Mouse (Mus musculus): ENCODE results near the gene Cd164. TPM values are rescaled to one million over a fixed set of nuclear protein-coding genes. Genes with fewer than 3 reads are reported as not detected.
"Not testable (repeated sequence)": the region's sequence is repeated elsewhere in the genome, so short reads cannot be mapped to it uniquely, and the experiment has no call there.

Cd164 gene
- polyA plus RNA-seq, 1 experiment from 2014 or later = 44.7 TPM

DNA sequence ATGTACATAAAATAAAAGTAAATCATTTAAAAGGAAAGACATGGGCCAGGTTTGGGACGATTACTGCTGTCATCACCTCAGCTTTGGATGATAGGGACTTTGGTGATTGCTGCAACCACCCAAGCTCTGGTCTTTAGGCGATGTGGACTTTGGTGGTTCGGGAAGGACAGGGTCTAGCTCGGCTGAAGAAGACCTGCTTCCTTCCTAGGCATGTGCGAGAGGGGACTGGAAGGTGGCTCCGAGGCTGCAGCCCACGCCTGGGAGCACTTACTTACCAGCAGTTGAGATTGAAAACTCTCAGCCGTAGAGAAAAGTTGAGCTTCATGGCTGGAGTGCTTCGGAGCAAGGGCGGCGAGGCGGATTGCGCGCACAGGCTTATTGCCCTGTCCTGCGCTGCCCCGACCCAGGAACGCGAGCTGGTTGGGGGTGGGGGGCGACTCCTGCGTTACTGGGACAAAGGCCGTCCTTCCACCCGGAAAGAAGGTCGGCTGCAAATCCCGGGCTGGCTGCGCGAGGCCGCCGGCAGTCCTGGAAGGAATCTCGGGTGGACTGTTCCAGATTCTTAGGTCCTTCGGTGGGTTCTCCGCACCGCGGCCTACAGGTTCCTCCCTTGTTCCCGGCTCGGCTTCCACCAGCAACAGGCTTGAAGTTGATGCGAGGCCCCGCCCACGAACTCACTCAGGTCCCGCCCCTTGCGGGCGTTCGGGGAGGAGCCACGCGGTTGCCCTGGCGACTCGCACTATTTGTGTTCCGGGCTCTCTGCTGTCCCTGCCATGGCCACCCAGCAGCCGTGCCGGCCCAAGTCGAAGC lies 29.3 kb upstream of the Cd164 start, which contains the start of the genes Smpd2 and Ppil6:
TSS of gene Smpd2 (minus strand) at position 662 of the 810 bp plus-strand sequence.
TSS of gene Ppil6 (plus strand) at position 732 of the 810 bp plus-strand sequence.
- 0 out of 2 replicates have a peak, but pooled peaks cover 3% of the 10 kb centered on the region for H3K27me3 ChIP-seq (ENCODE audit: control insufficient read depth, insufficient read depth, low read depth, low read length)
- H3K4me3 ChIP-seq (ENCODE audit: low read depth, low read length) = peak within 1 kb of the TSS; percentile 78
- no peaks in the 10 kb centered on the region for H3K9me3 ChIP-seq (replicated peaks; ENCODE audit: control insufficient read depth, low read length, poor library complexity, severe bottlenecking)
- H3K4me1 ChIP-seq (ENCODE audit: control insufficient read depth, insufficient read depth, low read length) = peaks cover 14% of the 10 kb centered on the region
- ATAC-seq = peak; percentile 95
- WGBS = under 1% methylated on average over 50 of the region's 50 CpGs
- H3K27ac ChIP-seq (ENCODE audit: low read length) = peak within 1 kb of the TSS; percentile 47
- peak within 1 kb of the TSS; percentile 96 for H3K4me2 ChIP-seq (ENCODE audit: low read length)
- H3K9ac ChIP-seq (ENCODE audit: low read depth, low read length) = peak within 1 kb of the TSS; percentile 76
- H3K36me3 ChIP-seq (ENCODE audit: control insufficient read depth, insufficient read depth, low read length) = no peaks in the 10 kb centered on the region

DNA sequence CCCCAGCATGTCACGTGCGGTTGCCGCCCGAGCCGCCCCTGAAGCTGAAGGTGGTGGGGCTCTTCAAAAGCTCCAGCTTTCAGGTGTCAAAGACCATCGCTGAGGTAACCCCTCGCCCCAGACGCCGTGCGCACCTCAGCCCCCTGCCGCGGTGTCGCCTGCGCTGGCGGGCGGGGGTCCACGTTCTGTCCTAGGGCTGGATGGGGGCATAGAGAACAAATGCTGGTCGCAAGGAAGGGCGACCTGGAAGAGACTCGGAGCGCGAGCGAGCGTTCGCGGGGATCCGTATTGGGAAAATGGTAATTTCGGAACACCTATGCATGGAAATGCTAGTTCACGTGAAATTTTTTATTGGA lies 28.7 kb upstream of the Cd164 start:
- WGBS = under 1% methylated on average over 29 of the region's 29 CpGs
- no peaks in the 10 kb centered on the region for H3K9me3 ChIP-seq (replicated peaks; ENCODE audit: control insufficient read depth, low read length, poor library complexity, severe bottlenecking)
- peak overlapping the region; percentile 96 for H3K4me2 ChIP-seq (ENCODE audit: low read length)
- H3K4me3 ChIP-seq (ENCODE audit: low read depth, low read length) = peak overlapping the region; percentile 78
- H3K9ac ChIP-seq (ENCODE audit: low read depth, low read length) = peak overlapping the region; percentile 76
- ATAC-seq = peak; percentile 65; the same call in 1 of the 2 replicates
- no peaks in the 10 kb centered on the region for H3K36me3 ChIP-seq (ENCODE audit: control insufficient read depth, insufficient read depth, low read length)
- 0 out of 2 replicates have a peak, but pooled peaks cover 3% of the 10 kb centered on the region for H3K27me3 ChIP-seq (ENCODE audit: control insufficient read depth, insufficient read depth, low read depth, low read length)
- H3K27ac ChIP-seq (ENCODE audit: low read length) = peak overlapping the region; percentile 47; the same call in 1 of the 2 replicates
- peaks cover 14% of the 10 kb centered on the region for H3K4me1 ChIP-seq (ENCODE audit: control insufficient read depth, insufficient read depth, low read length)

DNA sequence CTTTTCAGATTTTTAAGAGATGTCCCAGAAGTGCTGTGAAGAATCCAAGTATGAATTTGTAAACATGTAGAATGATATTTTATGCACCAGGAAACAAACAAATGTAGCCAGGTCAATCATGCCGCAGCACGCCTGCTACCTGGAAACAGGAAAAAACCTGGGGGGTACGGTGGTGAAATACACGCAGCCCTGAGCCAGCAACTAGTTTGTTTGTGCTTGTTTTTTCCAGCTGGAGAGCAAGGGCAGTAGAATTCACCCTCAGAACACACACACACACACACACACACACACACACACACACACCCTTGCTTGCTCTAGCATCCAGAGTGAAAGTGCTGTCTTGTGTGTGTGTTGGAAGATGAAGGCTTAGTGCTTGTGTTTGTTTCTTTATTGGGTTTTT lies 28.1 kb upstream of the Cd164 start:
- peak overlapping the region; percentile 78 for H3K4me3 ChIP-seq (ENCODE audit: low read depth, low read length)
- no peak overlapping the region for H3K9ac ChIP-seq (ENCODE audit: low read depth, low read length)
- no peak overlapping the region for H3K27ac ChIP-seq (ENCODE audit: low read length)
- WGBS = 38% methylated on average over 4 of the region's 4 CpGs
- peak overlapping the region; percentile 96 for H3K4me2 ChIP-seq (ENCODE audit: low read length)
- H3K27me3 ChIP-seq (ENCODE audit: control insufficient read depth, insufficient read depth, low read depth, low read length) = 0 out of 2 replicates have a peak, but pooled peaks cover 3% of the 10 kb centered on the region
- H3K36me3 ChIP-seq (ENCODE audit: control insufficient read depth, insufficient read depth, low read length) = no peaks in the 10 kb centered on the region
- no peaks in the 10 kb centered on the region for H3K9me3 ChIP-seq (replicated peaks; ENCODE audit: control insufficient read depth, low read length, poor library complexity, severe bottlenecking)
- no peak for ATAC-seq
- H3K4me1 ChIP-seq (ENCODE audit: control insufficient read depth, insufficient read depth, low read length) = peaks cover 14% of the 10 kb centered on the region

- H3K4me1 ChIP-seq (ENCODE audit: control insufficient read depth, insufficient read depth, low read length) = no peaks in the 10 kb centered on the region
- H3K36me3 ChIP-seq (ENCODE audit: control insufficient read depth, insufficient read depth, low read length) = no peaks in the 10 kb centered on the region
- no peak overlapping the region for H3K4me2 ChIP-seq (ENCODE audit: low read length)
- H3K9me3 ChIP-seq (replicated peaks; ENCODE audit: control insufficient read depth, low read length, poor library complexity, severe bottlenecking) = no peaks in the 10 kb centered on the region
- no peak overlapping the region for H3K4me3 ChIP-seq (ENCODE audit: low read depth, low read length)
- ATAC-seq = no peak
- H3K9ac ChIP-seq (ENCODE audit: low read depth, low read length) = no peak overlapping the region
- 59% methylated on average over 4 of the region's 4 CpGs for WGBS
- H3K27ac ChIP-seq (ENCODE audit: low read length) = no peak overlapping the region
- no peaks in the 10 kb centered on the region for H3K27me3 ChIP-seq (ENCODE audit: control insufficient read depth, insufficient read depth, low read depth, low read length)
Measured at GRCm38 (mm10) chr10:41500941-41501340, 18.3 kb upstream of the Cd164 start.

DNA sequence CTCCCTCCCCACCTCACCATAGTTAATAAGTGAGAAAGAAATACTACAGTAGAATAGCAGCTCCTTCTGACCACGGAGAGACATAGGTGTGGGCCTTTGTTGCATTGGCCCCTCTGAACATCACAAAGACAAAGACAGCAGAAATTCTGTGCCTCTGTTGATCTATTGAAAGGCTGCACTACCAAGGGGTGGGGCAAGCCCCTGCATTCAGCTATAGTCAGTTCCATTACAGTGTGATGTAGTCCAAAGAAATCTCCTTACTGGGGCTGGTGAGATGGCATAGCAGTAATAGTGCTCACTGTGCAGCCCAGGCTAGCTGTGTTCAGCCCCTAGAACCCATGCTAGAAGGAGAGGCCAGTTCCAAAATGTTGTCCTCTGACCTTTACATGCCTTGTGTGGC lies 14.2 kb upstream of the Cd164 start:
- Histone ChIP-seq H3K4me1 (ENCODE audit: control insufficient read depth, insufficient read depth, low read length) (no peaks in the 10 kb centered on the region), H3K27me3 (ENCODE audit: control insufficient read depth, insufficient read depth, low read depth, low read length) (no peaks in the 10 kb centered on the region), H3K4me2 (ENCODE audit: low read length) (no peak overlapping the region), H3K27ac (ENCODE audit: low read length) (no peak overlapping the region), H3K36me3 (ENCODE audit: control insufficient read depth, insufficient read depth, low read length) (no peaks in the 10 kb centered on the region), H3K4me3 (ENCODE audit: low read depth, low read length) (no peak overlapping the region), H3K9ac (ENCODE audit: low read depth, low read length) (no peak overlapping the region), H3K9me3 (replicated peaks; ENCODE audit: control insufficient read depth, low read length, poor library complexity, severe bottlenecking) (no peaks in the 10 kb centered on the region)
- ATAC-seq = peak; percentile 28; the same call in 1 of the 2 replicates
- WGBS = 79% methylated on average over 1 of the region's 1 CpGs

DNA sequence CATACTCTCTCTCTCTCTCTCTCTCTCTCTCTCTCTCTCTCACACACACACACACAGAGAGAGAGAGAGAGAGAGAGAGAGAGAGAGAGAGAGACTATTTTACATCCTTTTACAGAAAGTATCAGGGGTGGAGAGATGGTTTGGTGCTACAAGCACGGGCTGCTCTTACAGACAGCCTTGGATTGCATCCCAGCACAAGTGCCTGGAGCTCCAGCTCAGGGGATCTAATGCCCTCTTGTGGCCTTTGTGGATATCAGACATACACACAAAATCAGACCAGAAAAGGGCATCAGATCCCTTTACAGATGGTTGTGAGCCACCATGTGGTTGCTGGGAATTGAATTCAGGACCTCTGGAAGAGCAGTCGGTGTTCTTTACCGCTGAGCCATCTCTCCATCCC lies 13.8 kb upstream of the Cd164 start:
- H3K4me3 ChIP-seq (ENCODE audit: low read depth, low read length); H3K9me3 ChIP-seq (replicated peaks; ENCODE audit: control insufficient read depth, low read length, poor library complexity, severe bottlenecking); H3K27me3 ChIP-seq (ENCODE audit: control insufficient read depth, insufficient read depth, low read depth, low read length); H3K4me1 ChIP-seq (ENCODE audit: control insufficient read depth, insufficient read depth, low read length); H3K9ac ChIP-seq (ENCODE audit: low read depth, low read length); H3K36me3 ChIP-seq (ENCODE audit: control insufficient read depth, insufficient read depth, low read length); H3K27ac ChIP-seq (ENCODE audit: low read length); H3K4me2 ChIP-seq (ENCODE audit: low read length): not testable (repeated sequence)
- ATAC-seq = peak; percentile 81; the same call in 1 of the 2 replicates
- 3% methylated on average over 3 of the region's 3 CpGs for WGBS

GRCm38 (mm10) chr10:41509160-41509559 lies 10.1 kb upstream of the Cd164 start:
- ATAC-seq = no peak
- H3K27me3 ChIP-seq (ENCODE audit: control insufficient read depth, insufficient read depth, low read depth, low read length) = no peaks in the 10 kb centered on the region
- H3K27ac ChIP-seq (ENCODE audit: low read length) = no peak overlapping the region
- no peak overlapping the region for H3K9ac ChIP-seq (ENCODE audit: low read depth, low read length)
- H3K4me1 ChIP-seq (ENCODE audit: control insufficient read depth, insufficient read depth, low read length) = no peaks in the 10 kb centered on the region
- no peak overlapping the region for H3K4me2 ChIP-seq (ENCODE audit: low read length)
- no peak overlapping the region for H3K4me3 ChIP-seq (ENCODE audit: low read depth, low read length)
- 35% methylated on average over 2 of the region's 2 CpGs for whole genome bisulfite sequencing
- H3K36me3 ChIP-seq (ENCODE audit: control insufficient read depth, insufficient read depth, low read length) = no peaks in the 10 kb centered on the region
- no peaks in the 10 kb centered on the region for H3K9me3 ChIP-seq (replicated peaks; ENCODE audit: control insufficient read depth, low read length, poor library complexity, severe bottlenecking)

GRCm38 (mm10) chr10:41514301-41514700 lies 4.9 kb upstream of the Cd164 start:
- H3K36me3 ChIP-seq (ENCODE audit: control insufficient read depth, insufficient read depth, low read length) = no peaks in the 10 kb centered on the region
- H3K9ac ChIP-seq (ENCODE audit: low read depth, low read length) = no peak overlapping the region
- ATAC-seq = no peak
- H3K4me2 ChIP-seq (ENCODE audit: low read length) = no peak overlapping the region
- H3K27me3 ChIP-seq (ENCODE audit: control insufficient read depth, insufficient read depth, low read depth, low read length) = no peaks in the 10 kb centered on the region
- H3K27ac ChIP-seq (ENCODE audit: low read length) = no peak overlapping the region
- no peak overlapping the region for H3K4me3 ChIP-seq (ENCODE audit: low read depth, low read length)
- no peaks in the 10 kb centered on the region; the same call in 1 of the 2 replicates for H3K4me1 ChIP-seq (ENCODE audit: control insufficient read depth, insufficient read depth, low read length)
- 81% methylated on average over 4 of the region's 4 CpGs for WGBS
- no peaks in the 10 kb centered on the region for H3K9me3 ChIP-seq (replicated peaks; ENCODE audit: control insufficient read depth, low read length, poor library complexity, severe bottlenecking)

DNA sequence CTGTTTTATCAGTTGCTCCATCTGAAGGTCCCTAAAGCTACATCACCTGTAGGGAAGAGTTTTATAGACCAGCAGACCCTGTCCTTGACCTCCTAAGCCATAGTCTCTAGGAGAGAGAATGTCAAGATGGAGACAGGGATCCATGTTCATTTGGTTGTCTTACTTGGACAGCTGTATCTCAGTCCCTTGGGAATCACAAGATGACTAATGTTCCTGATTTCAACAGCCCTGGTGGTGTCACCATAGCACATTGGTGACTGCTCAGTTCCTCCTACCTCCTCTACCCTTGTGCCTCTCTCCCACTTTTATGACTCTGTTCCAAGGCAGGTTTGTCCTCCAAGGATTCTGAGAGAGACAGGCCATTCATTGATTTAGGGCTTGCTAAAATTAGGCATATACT lies 4.3 kb upstream of the Cd164 start:
- H3K36me3 ChIP-seq (ENCODE audit: control insufficient read depth, insufficient read depth, low read length) = no peaks in the 10 kb centered on the region
- H3K27ac ChIP-seq (ENCODE audit: low read length) = no peak overlapping the region
- no peaks in the 10 kb centered on the region for H3K9me3 ChIP-seq (replicated peaks; ENCODE audit: control insufficient read depth, low read length, poor library complexity, severe bottlenecking)
- H3K27me3 ChIP-seq (ENCODE audit: control insufficient read depth, insufficient read depth, low read depth, low read length) = no peaks in the 10 kb centered on the region
- H3K4me2 ChIP-seq (ENCODE audit: low read length) = no peak overlapping the region
- H3K4me1 ChIP-seq (ENCODE audit: control insufficient read depth, insufficient read depth, low read length) = no peaks in the 10 kb centered on the region; the same call in 1 of the 2 replicates
- no peak overlapping the region for H3K4me3 ChIP-seq (ENCODE audit: low read depth, low read length)
- H3K9ac ChIP-seq (ENCODE audit: low read depth, low read length) = no peak overlapping the region
- no peak for ATAC-seq
